Mouse (Mus musculus) heart, postnatal 0 days (tissue): ENCODE results near the gene Nup188.

Experiments
- CTCF ChIP-seq: IDR thresholded peaks from 2 replicates; pipeline ENCODE4 v1.5.1; 2016; ENCODE audit warnings: antibody characterized with exemption, control low read depth, low read depth
- EP300 ChIP-seq: IDR thresholded peaks from 2 replicates; pipeline ENCODE4 v1.6.1; 2016; ENCODE audit warnings: antibody characterized with exemption, low read depth

DNA sequence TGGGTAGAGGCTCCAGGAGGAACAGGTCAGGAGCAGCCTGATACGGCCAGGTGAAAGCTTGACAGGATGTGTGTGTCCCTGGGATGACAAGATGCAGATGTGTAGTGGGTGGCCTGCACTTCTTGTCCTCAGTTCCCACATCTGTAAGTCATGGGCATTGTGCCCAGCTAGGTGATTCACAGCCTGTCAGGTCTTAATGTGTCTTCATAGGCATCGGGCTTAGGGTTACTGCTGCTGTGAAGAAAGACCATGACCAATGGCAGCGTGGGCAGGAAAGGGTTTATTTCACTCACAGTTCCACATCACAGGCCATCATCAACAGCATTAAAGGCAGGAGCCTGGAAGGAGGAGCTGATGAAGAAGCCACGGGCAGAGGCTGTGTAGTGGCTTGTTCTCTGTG lies 99.4 kb downstream of the Nup188 start:
- TF ChIP-seq CTCF (no peak), EP300 (no peak)
